Mouse (Mus musculus): ENCODE data around the gene Ccl2. TPM values are rescaled to one million over a fixed set of nuclear protein-coding genes. Genes with fewer than 3 reads are reported as not detected.

Gene Ccl2
- polyA plus RNA-seq (2015; fragmentation: Nextera tagmentation; extraction: Ambion mirVana), result 0.31 TPM in 1 of 2 replicates, not detected in the other

GRCm38 (mm10) chr11:82035356-82035755 lies at the start of gene Ccl2:
Gene Ccl2, plus strand, starts transcription at chr11:82035571.
- H3K27me3 ChIP-seq (ENCODE audit: control insufficient read depth, insufficient read depth, low read depth, low read length), result no peaks in the 10 kb centered on the region
- no peaks in the 10 kb centered on the region for H3K9me3 ChIP-seq (replicated peaks; ENCODE audit: control insufficient read depth, low read length, poor library complexity, severe bottlenecking)
- H3K9ac ChIP-seq (ENCODE audit: low read depth, low read length), result no peak within 1 kb of the TSS
- no peaks in the 10 kb centered on the region for H3K36me3 ChIP-seq (ENCODE audit: control insufficient read depth, insufficient read depth, low read length)
- H3K27ac ChIP-seq (ENCODE audit: low read length), result no peak within 1 kb of the TSS
- no peak within 1 kb of the TSS for H3K4me2 ChIP-seq (ENCODE audit: low read length)
- no peaks in the 10 kb centered on the region for H3K4me1 ChIP-seq (ENCODE audit: control insufficient read depth, insufficient read depth, low read length)
- H3K4me3 ChIP-seq (ENCODE audit: low read depth, low read length), result no peak within 1 kb of the TSS
- 39% methylated on average over 5 of the region's 5 CpGs for WGBS
- ATAC-seq, result no peak

- no peak overlapping the region for H3K4me3 ChIP-seq (ENCODE audit: low read depth, low read length)
- no peaks in the 10 kb centered on the region for H3K36me3 ChIP-seq (ENCODE audit: control insufficient read depth, insufficient read depth, low read length)
- H3K9me3 ChIP-seq (replicated peaks; ENCODE audit: control insufficient read depth, low read length, poor library complexity, severe bottlenecking), result no peaks in the 10 kb centered on the region
- H3K9ac ChIP-seq (ENCODE audit: low read depth, low read length), result no peak overlapping the region
- H3K27ac ChIP-seq (ENCODE audit: low read length), result no peak overlapping the region
- no peak overlapping the region for H3K4me2 ChIP-seq (ENCODE audit: low read length)
- no peaks in the 10 kb centered on the region for H3K4me1 ChIP-seq (ENCODE audit: control insufficient read depth, insufficient read depth, low read length)
- H3K27me3 ChIP-seq (ENCODE audit: control insufficient read depth, insufficient read depth, low read depth, low read length), result no peaks in the 10 kb centered on the region; the same call in 1 of the 2 replicates
- WGBS, result 64% methylated on average over 10 of the region's 10 CpGs
- no peak for ATAC-seq
Observed at GRCm38 (mm10) chr11:81996172-81996841, 39.1 kb upstream of the Ccl2 start.

GRCm38 (mm10) chr11:81997085-81997484 lies 38.3 kb upstream of the Ccl2 start:
- H3K4me3 ChIP-seq (ENCODE audit: low read depth, low read length), result no peak overlapping the region
- H3K9ac ChIP-seq (ENCODE audit: low read depth, low read length), result no peak overlapping the region
- H3K9me3 ChIP-seq (replicated peaks; ENCODE audit: control insufficient read depth, low read length, poor library complexity, severe bottlenecking), result no peaks in the 10 kb centered on the region
- no peak overlapping the region for H3K27ac ChIP-seq (ENCODE audit: low read length)
- no peak overlapping the region for H3K4me2 ChIP-seq (ENCODE audit: low read length)
- H3K36me3 ChIP-seq (ENCODE audit: control insufficient read depth, insufficient read depth, low read length), result no peaks in the 10 kb centered on the region
- ATAC-seq, result no peak
- WGBS, result 85% methylated on average over 5 of the region's 5 CpGs
- no peaks in the 10 kb centered on the region for H3K4me1 ChIP-seq (ENCODE audit: control insufficient read depth, insufficient read depth, low read length)
- H3K27me3 ChIP-seq (ENCODE audit: control insufficient read depth, insufficient read depth, low read depth, low read length), result no peaks in the 10 kb centered on the region; the same call in 1 of the 2 replicates

- H3K36me3 ChIP-seq (ENCODE audit: control insufficient read depth, insufficient read depth, low read length), result no peaks in the 10 kb centered on the region
- no peaks in the 10 kb centered on the region; the same call in 1 of the 2 replicates for H3K27me3 ChIP-seq (ENCODE audit: control insufficient read depth, insufficient read depth, low read depth, low read length)
- no peaks in the 10 kb centered on the region for H3K9me3 ChIP-seq (replicated peaks; ENCODE audit: control insufficient read depth, low read length, poor library complexity, severe bottlenecking)
- WGBS, result 87% methylated on average over 3 of the region's 3 CpGs
- no peak overlapping the region for H3K27ac ChIP-seq (ENCODE audit: low read length)
- no peak overlapping the region for H3K4me2 ChIP-seq (ENCODE audit: low read length)
- no peak overlapping the region for H3K4me3 ChIP-seq (ENCODE audit: low read depth, low read length)
- H3K4me1 ChIP-seq (ENCODE audit: control insufficient read depth, insufficient read depth, low read length), result no peaks in the 10 kb centered on the region
- H3K9ac ChIP-seq (ENCODE audit: low read depth, low read length), result no peak overlapping the region
- ATAC-seq, result no peak
Observed at GRCm38 (mm10) chr11:81998646-81999045, 36.7 kb upstream of the Ccl2 start.

- Histone ChIP-seq H3K4me1 (ENCODE audit: control insufficient read depth, insufficient read depth, low read length) (no peaks in the 10 kb centered on the region), H3K4me3 (ENCODE audit: low read depth, low read length) (no peak overlapping the region), H3K36me3 (ENCODE audit: control insufficient read depth, insufficient read depth, low read length) (no peaks in the 10 kb centered on the region), H3K9ac (ENCODE audit: low read depth, low read length) (no peak overlapping the region), H3K27ac (ENCODE audit: low read length) (no peak overlapping the region), H3K27me3 (ENCODE audit: control insufficient read depth, insufficient read depth, low read depth, low read length) (no peaks in the 10 kb centered on the region; the same call in 1 of the 2 replicates), H3K9me3 (replicated peaks; ENCODE audit: control insufficient read depth, low read length, poor library complexity, severe bottlenecking) (no peaks in the 10 kb centered on the region), H3K4me2 (ENCODE audit: low read length) (no peak overlapping the region)
- ATAC-seq, result no peak
- WGBS, result 82% methylated on average over 4 of the region's 4 CpGs
Observed at GRCm38 (mm10) chr11:81999469-81999868, 35.9 kb upstream of the Ccl2 start.

GRCm38 (mm10) chr11:82000581-82000980 lies 34.8 kb upstream of the Ccl2 start:
- Histone ChIP-seq H3K9me3 (replicated peaks; ENCODE audit: control insufficient read depth, low read length, poor library complexity, severe bottlenecking) (no peaks in the 10 kb centered on the region), H3K4me2 (ENCODE audit: low read length) (no peak overlapping the region), H3K4me3 (ENCODE audit: low read depth, low read length) (no peak overlapping the region), H3K4me1 (ENCODE audit: control insufficient read depth, insufficient read depth, low read length) (no peaks in the 10 kb centered on the region), H3K36me3 (ENCODE audit: control insufficient read depth, insufficient read depth, low read length) (no peaks in the 10 kb centered on the region), H3K9ac (ENCODE audit: low read depth, low read length) (no peak overlapping the region), H3K27ac (ENCODE audit: low read length) (no peak overlapping the region), H3K27me3 (ENCODE audit: control insufficient read depth, insufficient read depth, low read depth, low read length) (no peaks in the 10 kb centered on the region; the same call in 1 of the 2 replicates)
- ATAC-seq, result no peak
- 60% methylated on average over 5 of the region's 5 CpGs for WGBS

GRCm38 (mm10) chr11:82004810-82005209 lies 30.6 kb upstream of the Ccl2 start:
- Histone ChIP-seq H3K4me2 (ENCODE audit: low read length) (no peak overlapping the region), H3K4me1 (ENCODE audit: control insufficient read depth, insufficient read depth, low read length) (no peaks in the 10 kb centered on the region), H3K4me3 (ENCODE audit: low read depth, low read length) (no peak overlapping the region), H3K9ac (ENCODE audit: low read depth, low read length) (no peak overlapping the region), H3K9me3 (replicated peaks; ENCODE audit: control insufficient read depth, low read length, poor library complexity, severe bottlenecking) (no peaks in the 10 kb centered on the region), H3K36me3 (ENCODE audit: control insufficient read depth, insufficient read depth, low read length) (no peaks in the 10 kb centered on the region), H3K27me3 (ENCODE audit: control insufficient read depth, insufficient read depth, low read depth, low read length) (no peaks in the 10 kb centered on the region), H3K27ac (ENCODE audit: low read length) (no peak overlapping the region)
- 74% methylated on average over 2 of the region's 2 CpGs for WGBS
- no peak for ATAC-seq

GRCm38 (mm10) chr11:82006796-82007423 lies 28.5 kb upstream of the Ccl2 start:
- Histone ChIP-seq H3K9ac (ENCODE audit: low read depth, low read length) (no peak overlapping the region), H3K27me3 (ENCODE audit: control insufficient read depth, insufficient read depth, low read depth, low read length) (no peaks in the 10 kb centered on the region), H3K9me3 (replicated peaks; ENCODE audit: control insufficient read depth, low read length, poor library complexity, severe bottlenecking) (no peaks in the 10 kb centered on the region), H3K4me2 (ENCODE audit: low read length) (no peak overlapping the region), H3K36me3 (ENCODE audit: control insufficient read depth, insufficient read depth, low read length) (no peaks in the 10 kb centered on the region), H3K27ac (ENCODE audit: low read length) (no peak overlapping the region), H3K4me1 (ENCODE audit: control insufficient read depth, insufficient read depth, low read length) (no peaks in the 10 kb centered on the region), H3K4me3 (ENCODE audit: low read depth, low read length) (no peak overlapping the region)
- WGBS, result 43% methylated on average over 12 of the region's 12 CpGs
- no peak for ATAC-seq

- no peaks in the 10 kb centered on the region for H3K9me3 ChIP-seq (replicated peaks; ENCODE audit: control insufficient read depth, low read length, poor library complexity, severe bottlenecking)
- no peak overlapping the region for H3K27ac ChIP-seq (ENCODE audit: low read length)
- no peaks in the 10 kb centered on the region for H3K27me3 ChIP-seq (ENCODE audit: control insufficient read depth, insufficient read depth, low read depth, low read length)
- H3K4me3 ChIP-seq (ENCODE audit: low read depth, low read length), result no peak overlapping the region
- H3K4me1 ChIP-seq (ENCODE audit: control insufficient read depth, insufficient read depth, low read length), result no peaks in the 10 kb centered on the region
- H3K9ac ChIP-seq (ENCODE audit: low read depth, low read length), result no peak overlapping the region
- H3K4me2 ChIP-seq (ENCODE audit: low read length), result no peak overlapping the region
- 90% methylated on average over 3 of the region's 3 CpGs for WGBS
- H3K36me3 ChIP-seq (ENCODE audit: control insufficient read depth, insufficient read depth, low read length), result no peaks in the 10 kb centered on the region
- no peak for ATAC-seq
Observed at GRCm38 (mm10) chr11:82010115-82010514, 25.3 kb upstream of the Ccl2 start.

All from midbrain, embryonic 16.5 days (tissue).